Mouse (Mus musculus): ENCODE results near the gene Hspd1. TPM values are rescaled to one million over a fixed set of nuclear protein-coding genes. Genes with fewer than 3 reads are reported as not detected.
A peak's percentile ranks its signal among the peaks of the same experiment; 100 is the strongest.

Hspd1 gene
- polyA plus RNA-seq (2012; rRNA removed), result 116 and 118 TPM in 2 replicates

GRCm38 (mm10) chr1:55087932-55088610 lies at the start of gene Hspd1, which contains the start of gene Hspe1:
Gene Hspd1, minus strand, starts transcription at chr1:55088243.
Gene Hspe1, plus strand, starts transcription at chr1:55088132.
- Histone ChIP-seq H3K4me1 (ENCODE audit: control insufficient read depth, insufficient read depth, low read length) (peaks cover 5% of the 10 kb centered on the region), H3K4me3 (replicated peaks; ENCODE audit: insufficient read depth, low read depth, low read length) (peak within 1 kb of the TSS; percentile 62), H3K27me3 (ENCODE audit: control insufficient read depth, insufficient read depth, low read length) (no peaks in the 10 kb centered on the region), H3K27ac (ENCODE audit: insufficient read depth, low read length) (peak within 1 kb of the TSS; percentile 96)
- TF ChIP-seq POLR2A (IDR thresholded peaks at IDR 0.05; ENCODE audit: borderline replicate concordance, insufficient read depth, low read length) (peak; percentile 76; the same call in 1 of the 2 replicates), CTCF (IDR thresholded peaks at IDR 0.05; ENCODE audit: borderline replicate concordance, insufficient read depth, low read depth, low read length) (no peak)
- WGBS, result under 1% methylated on average over 75 of the region's 76 CpGs
- peak; percentile 98 to 99 for DNase-seq

- no peak overlapping the region for H3K27ac ChIP-seq (ENCODE audit: insufficient read depth, low read length)
- no peak overlapping the region for H3K4me3 ChIP-seq (replicated peaks; ENCODE audit: insufficient read depth, low read depth, low read length)
- DNase-seq, result no peak
- 98% methylated on average over 1 of the region's 1 CpGs for WGBS
- H3K27me3 ChIP-seq (ENCODE audit: control insufficient read depth, insufficient read depth, low read length), result no peaks in the 10 kb centered on the region
- TF ChIP-seq CTCF (IDR thresholded peaks at IDR 0.05; ENCODE audit: borderline replicate concordance, insufficient read depth, low read depth, low read length) (no peak), POLR2A (IDR thresholded peaks at IDR 0.05; ENCODE audit: borderline replicate concordance, insufficient read depth, low read length) (no peak)
- peaks cover 4% of the 10 kb centered on the region for H3K4me1 ChIP-seq (ENCODE audit: control insufficient read depth, insufficient read depth, low read length)
Measured at GRCm38 (mm10) chr1:55135846-55136245, 47.8 kb upstream of the Hspd1 start.

- no peak overlapping the region for H3K4me3 ChIP-seq (replicated peaks; ENCODE audit: insufficient read depth, low read depth, low read length)
- TF ChIP-seq POLR2A (IDR thresholded peaks at IDR 0.05; ENCODE audit: borderline replicate concordance, insufficient read depth, low read length) (no peak), CTCF (IDR thresholded peaks at IDR 0.05; ENCODE audit: borderline replicate concordance, insufficient read depth, low read depth, low read length) (no peak)
- no peak overlapping the region for H3K27ac ChIP-seq (ENCODE audit: insufficient read depth, low read length)
- 95% methylated on average over 3 of the region's 3 CpGs for WGBS
- H3K4me1 ChIP-seq (ENCODE audit: control insufficient read depth, insufficient read depth, low read length), result peaks cover 4% of the 10 kb centered on the region
- no peaks in the 10 kb centered on the region for H3K27me3 ChIP-seq (ENCODE audit: control insufficient read depth, insufficient read depth, low read length)
- no peak for DNase-seq
Measured at GRCm38 (mm10) chr1:55134301-55134700, 46.3 kb upstream of the Hspd1 start.

GRCm38 (mm10) chr1:55133173-55133572 lies 45.1 kb upstream of the Hspd1 start:
- TF ChIP-seq CTCF (IDR thresholded peaks at IDR 0.05; ENCODE audit: borderline replicate concordance, insufficient read depth, low read depth, low read length) (no peak), POLR2A (IDR thresholded peaks at IDR 0.05; ENCODE audit: borderline replicate concordance, insufficient read depth, low read length) (no peak)
- H3K4me1 ChIP-seq (ENCODE audit: control insufficient read depth, insufficient read depth, low read length), result peaks cover 4% of the 10 kb centered on the region
- H3K27me3 ChIP-seq (ENCODE audit: control insufficient read depth, insufficient read depth, low read length), result no peaks in the 10 kb centered on the region
- H3K27ac ChIP-seq (ENCODE audit: insufficient read depth, low read length), result no peak overlapping the region
- DNase-seq, result no peak
- H3K4me3 ChIP-seq (replicated peaks; ENCODE audit: insufficient read depth, low read depth, low read length), result no peak overlapping the region
- 22% methylated on average over 2 of the region's 2 CpGs for WGBS

- no peak for DNase-seq
- 55% methylated on average over 4 of the region's 4 CpGs for WGBS
- H3K27me3 ChIP-seq (ENCODE audit: control insufficient read depth, insufficient read depth, low read length), result no peaks in the 10 kb centered on the region
- peaks cover 4% of the 10 kb centered on the region for H3K4me1 ChIP-seq (ENCODE audit: control insufficient read depth, insufficient read depth, low read length)
- H3K27ac ChIP-seq (ENCODE audit: insufficient read depth, low read length), result no peak overlapping the region
- H3K4me3 ChIP-seq (replicated peaks; ENCODE audit: insufficient read depth, low read depth, low read length), result no peak overlapping the region
- TF ChIP-seq CTCF (IDR thresholded peaks at IDR 0.05; ENCODE audit: borderline replicate concordance, insufficient read depth, low read depth, low read length), result no peak
- TF ChIP-seq POLR2A (IDR thresholded peaks at IDR 0.05; ENCODE audit: borderline replicate concordance, insufficient read depth, low read length), result no peak
Measured at GRCm38 (mm10) chr1:55132308-55132707, 44.3 kb upstream of the Hspd1 start.

- DNase-seq, result no peak
- H3K27ac ChIP-seq (ENCODE audit: insufficient read depth, low read length), result peak overlapping the region; percentile 85
- under 1% methylated on average over 46 of the region's 47 CpGs for WGBS
- peaks cover 4% of the 10 kb centered on the region for H3K4me1 ChIP-seq (ENCODE audit: control insufficient read depth, insufficient read depth, low read length)
- no peaks in the 10 kb centered on the region for H3K27me3 ChIP-seq (ENCODE audit: control insufficient read depth, insufficient read depth, low read length)
- TF ChIP-seq CTCF (IDR thresholded peaks at IDR 0.05; ENCODE audit: borderline replicate concordance, insufficient read depth, low read depth, low read length), result no peak
- TF ChIP-seq POLR2A (IDR thresholded peaks at IDR 0.05; ENCODE audit: borderline replicate concordance, insufficient read depth, low read length), result no peak
- peak overlapping the region; percentile 76 for H3K4me3 ChIP-seq (replicated peaks; ENCODE audit: insufficient read depth, low read depth, low read length)
Measured at GRCm38 (mm10) chr1:55131424-55132014, 43.5 kb upstream of the Hspd1 start.

- under 1% methylated on average over 42 of the region's 42 CpGs for WGBS
- H3K4me3 ChIP-seq (replicated peaks; ENCODE audit: insufficient read depth, low read depth, low read length), result peak within 1 kb of the TSS; percentile 76
- TF ChIP-seq CTCF (IDR thresholded peaks at IDR 0.05; ENCODE audit: borderline replicate concordance, insufficient read depth, low read depth, low read length) (no peak), POLR2A (IDR thresholded peaks at IDR 0.05; ENCODE audit: borderline replicate concordance, insufficient read depth, low read length) (peak; percentile 88)
- peak; percentile 95 for DNase-seq
- H3K4me1 ChIP-seq (ENCODE audit: control insufficient read depth, insufficient read depth, low read length), result peaks cover 4% of the 10 kb centered on the region
- H3K27ac ChIP-seq (ENCODE audit: insufficient read depth, low read length), result peak within 1 kb of the TSS; percentile 85
- no peaks in the 10 kb centered on the region for H3K27me3 ChIP-seq (ENCODE audit: control insufficient read depth, insufficient read depth, low read length)
Measured at GRCm38 (mm10) chr1:55130943-55131401, 42.9 kb upstream of the Hspd1 start, which contains the start of gene Mob4. Gene Mob4, plus strand, starts transcription at chr1:55131231.
